Mouse (Mus musculus): ENCODE data around the gene Rnf144a. TPM values are rescaled to one million over a fixed set of nuclear protein-coding genes. Genes with fewer than 3 reads are reported as not detected.

Rnf144a gene
- polyA plus RNA-seq, 1 experiment, result not detected

DNA sequence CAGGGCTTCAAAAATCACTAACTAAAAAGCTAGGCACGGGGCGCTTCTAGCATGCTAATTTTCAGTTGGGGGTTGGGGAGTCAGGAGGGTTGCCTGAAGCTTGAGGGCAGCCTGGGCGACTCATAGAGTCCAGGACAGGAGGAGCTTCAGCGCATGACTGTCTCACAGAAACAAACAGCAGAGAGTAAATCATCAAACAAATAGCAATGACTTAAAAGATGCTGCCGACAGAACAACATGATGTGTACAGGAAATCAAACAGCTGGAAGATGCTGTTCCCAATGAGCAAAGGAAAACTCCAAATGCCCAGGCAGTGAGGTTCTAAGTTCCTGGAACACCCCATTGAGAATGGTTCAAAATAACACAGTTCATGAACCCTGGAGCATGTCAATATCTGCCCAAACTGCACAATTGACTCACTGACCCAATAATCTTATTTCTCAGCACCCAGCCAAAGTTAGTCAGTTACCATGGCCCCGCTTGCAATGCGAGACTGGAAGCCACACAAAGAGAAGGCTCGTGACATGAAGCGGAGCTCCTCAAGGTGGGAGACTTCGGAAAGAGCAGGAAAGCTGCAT, 54.0 kb downstream of the Rnf144a start:
- TF ChIP-seq GATA1 (IDR thresholded peaks at IDR 0.05; ENCODE audit: low read length), result no peak

DNA sequence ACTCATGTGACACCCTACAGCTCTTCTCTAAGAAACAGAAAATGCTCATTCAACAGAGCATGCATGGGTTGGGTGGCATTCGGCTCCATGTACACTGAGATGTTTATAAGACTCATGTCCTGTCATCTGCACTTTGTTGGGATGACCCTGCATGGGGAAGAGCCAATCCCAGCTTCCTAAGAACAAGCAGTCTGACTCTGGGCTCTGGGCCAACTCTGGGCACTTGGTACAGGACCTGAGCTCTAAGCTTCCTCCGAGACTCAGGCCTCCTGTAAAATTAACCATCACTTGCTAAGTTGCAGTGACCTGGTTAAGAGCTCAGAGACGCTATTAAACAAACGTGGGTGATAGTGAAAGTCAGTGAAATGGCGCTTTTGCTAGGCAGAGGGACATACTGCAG, 55.2 kb downstream of the Rnf144a start:
- no peak for TF ChIP-seq GATA1 (IDR thresholded peaks at IDR 0.05; ENCODE audit: low read length)

DNA sequence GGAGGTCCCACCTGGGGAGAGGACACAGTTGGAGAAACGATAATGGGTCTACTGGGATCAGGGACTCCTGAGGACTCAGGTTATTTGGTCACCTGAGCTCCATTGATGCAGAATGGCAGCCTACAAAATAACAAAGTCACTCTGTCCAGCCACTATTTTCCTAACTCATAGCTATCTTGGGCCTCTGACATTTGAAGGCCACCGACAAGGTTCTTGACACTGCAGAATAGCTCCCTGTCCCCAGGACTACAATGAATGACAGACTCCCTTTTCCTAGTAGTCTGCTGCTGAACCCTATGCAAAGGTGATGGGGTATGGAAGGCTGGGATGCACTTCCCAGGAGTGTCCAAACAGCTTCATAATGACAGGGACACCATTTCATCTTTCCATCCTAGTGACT, 55.8 kb downstream of the Rnf144a start:
- TF ChIP-seq GATA1 (IDR thresholded peaks at IDR 0.05; ENCODE audit: low read length), result no peak

DNA sequence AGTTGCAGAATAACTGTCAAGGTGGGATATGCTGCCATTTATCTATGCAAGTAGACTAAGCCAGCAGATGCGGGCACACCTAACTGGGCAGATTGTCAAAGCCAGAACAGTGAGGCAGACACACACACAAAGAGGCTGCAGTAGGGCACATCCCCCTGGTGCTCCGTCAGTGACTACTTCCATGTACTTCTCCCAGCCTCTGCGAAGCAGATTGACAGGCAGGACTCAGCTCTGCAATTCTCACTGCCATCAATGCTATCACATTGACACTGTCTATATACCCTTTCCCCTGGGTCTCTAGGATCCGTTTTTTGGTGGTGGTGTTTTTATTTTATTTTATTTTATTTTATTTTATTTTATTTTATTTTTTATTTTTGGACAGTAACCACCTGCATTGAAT, 57.8 kb downstream of the Rnf144a start:
- TF ChIP-seq GATA1 (IDR thresholded peaks at IDR 0.05; ENCODE audit: low read length), result no peak

DNA sequence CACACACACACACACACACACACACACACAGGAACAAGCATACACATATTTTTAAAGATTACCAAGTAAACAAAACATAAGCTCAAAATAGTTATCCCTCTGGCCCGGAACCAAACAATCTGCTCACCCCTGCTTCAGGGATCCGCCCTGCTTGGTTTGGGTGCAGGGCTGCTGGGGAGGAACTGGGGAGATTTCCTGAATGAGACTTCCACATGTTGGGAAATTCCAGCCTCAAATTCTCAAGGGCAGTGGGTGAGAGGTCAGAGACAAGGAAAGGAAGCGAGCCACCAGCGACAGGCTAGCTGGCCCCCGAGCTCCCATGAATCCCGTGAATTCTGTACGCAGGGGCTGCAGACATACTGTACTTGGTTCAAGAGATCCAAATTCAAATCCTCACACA, 58.9 kb downstream of the Rnf144a start:
- no peak for TF ChIP-seq GATA1 (IDR thresholded peaks at IDR 0.05; ENCODE audit: low read length)

DNA sequence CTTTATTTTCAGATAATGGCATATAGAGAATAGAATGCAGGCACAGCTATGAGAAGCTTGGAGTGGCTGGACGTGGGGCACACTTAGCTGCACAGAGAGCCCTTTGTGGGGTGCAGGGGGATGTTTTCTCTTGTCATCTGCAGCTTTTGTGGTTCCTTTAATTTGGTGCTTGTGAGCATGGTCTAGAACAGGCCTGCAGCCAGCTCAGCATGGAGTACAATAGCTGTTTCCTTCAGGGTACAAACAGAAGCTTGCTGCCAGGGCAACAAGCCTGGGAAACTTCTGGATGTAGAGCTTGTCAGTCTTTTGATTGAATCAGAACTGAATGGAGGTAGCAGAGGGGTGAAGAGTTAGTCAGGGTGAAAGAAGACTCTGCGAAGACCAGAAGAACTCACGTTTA, 63.7 kb downstream of the Rnf144a start:
- TF ChIP-seq GATA1 (IDR thresholded peaks at IDR 0.05; ENCODE audit: low read length), result no peak

DNA sequence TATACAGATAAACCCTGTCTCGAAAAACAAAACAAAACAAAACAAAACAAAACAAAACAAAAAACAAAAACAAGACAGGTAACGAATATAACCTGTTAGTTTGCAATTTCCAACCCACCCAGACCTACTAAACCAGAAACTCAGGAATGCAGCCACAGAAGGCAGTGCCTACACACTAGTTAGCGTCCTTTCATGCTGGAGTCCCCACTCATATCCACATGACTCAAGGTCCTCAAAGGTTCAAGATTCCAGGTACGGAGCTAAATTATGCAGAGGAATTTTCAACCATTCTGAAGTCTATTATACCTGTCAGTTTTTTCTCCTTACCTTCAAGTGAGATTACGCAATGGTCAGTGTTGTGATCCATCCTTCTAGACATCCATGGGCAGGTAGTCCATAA, 70.6 kb downstream of the Rnf144a start:
- TF ChIP-seq GATA1 (IDR thresholded peaks at IDR 0.05; ENCODE audit: low read length), result no peak

DNA sequence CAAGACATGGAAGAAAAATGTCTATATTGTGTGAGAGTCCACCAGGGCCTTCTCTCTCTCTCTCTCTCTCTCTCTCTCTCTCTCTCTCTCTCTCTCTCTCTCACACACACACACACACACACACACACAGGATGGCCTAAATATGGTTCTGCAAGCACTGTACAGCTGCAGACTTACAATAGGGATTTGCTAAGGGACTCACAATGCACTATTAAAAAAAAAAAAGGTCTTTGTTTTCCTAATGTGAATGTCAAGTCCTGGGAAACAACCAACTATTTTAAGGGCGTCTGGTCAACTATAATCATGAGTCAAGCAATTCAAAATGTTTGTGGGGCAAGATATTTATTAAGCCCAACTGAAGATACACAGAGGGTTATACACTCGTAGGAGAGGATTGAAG, 71.9 kb downstream of the Rnf144a start:
- TF ChIP-seq GATA1 (IDR thresholded peaks at IDR 0.05; ENCODE audit: low read length), result no peak

DNA sequence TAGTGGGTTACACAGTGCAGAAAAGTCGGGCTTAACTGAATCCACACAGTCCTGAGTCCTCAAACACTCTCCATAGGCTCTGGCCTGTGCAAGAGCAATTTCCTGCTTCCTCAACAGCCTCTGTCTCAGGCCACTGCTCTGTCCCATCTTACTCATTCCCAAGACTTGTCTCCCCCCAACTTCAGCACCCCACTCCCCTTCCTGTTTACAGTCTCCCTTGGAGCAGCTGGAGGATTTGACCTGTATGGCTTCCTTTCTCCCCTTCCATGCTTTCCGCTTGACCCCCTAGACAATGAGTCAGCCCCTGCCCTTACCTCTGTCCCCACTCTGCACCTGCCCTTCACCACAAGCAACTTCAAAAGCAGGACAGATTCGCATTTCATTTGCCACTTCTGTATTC, 72.4 kb downstream of the Rnf144a start:
- no peak for TF ChIP-seq GATA1 (IDR thresholded peaks at IDR 0.05; ENCODE audit: low read length)

DNA sequence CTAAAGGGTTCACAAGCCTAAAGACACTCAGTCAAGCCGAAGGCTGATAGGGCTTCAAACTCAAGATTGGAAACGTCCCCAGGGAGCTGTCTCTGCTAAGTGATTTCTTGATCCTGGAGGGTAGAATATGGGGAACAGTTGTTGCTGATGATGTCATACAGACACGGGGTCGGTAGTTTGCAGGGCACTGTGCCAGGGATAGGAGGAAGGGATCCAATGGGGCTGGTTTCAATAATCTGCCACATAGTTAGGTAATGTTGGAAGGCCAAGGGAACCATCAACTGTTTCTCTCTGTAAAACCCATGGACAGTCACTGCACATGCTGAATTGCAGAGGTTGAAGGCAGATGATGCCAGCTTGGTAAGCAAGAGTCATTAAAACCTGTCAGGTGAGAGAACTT, 73.0 kb downstream of the Rnf144a start:
- TF ChIP-seq GATA1 (IDR thresholded peaks at IDR 0.05; ENCODE audit: low read length), result no peak

DNA sequence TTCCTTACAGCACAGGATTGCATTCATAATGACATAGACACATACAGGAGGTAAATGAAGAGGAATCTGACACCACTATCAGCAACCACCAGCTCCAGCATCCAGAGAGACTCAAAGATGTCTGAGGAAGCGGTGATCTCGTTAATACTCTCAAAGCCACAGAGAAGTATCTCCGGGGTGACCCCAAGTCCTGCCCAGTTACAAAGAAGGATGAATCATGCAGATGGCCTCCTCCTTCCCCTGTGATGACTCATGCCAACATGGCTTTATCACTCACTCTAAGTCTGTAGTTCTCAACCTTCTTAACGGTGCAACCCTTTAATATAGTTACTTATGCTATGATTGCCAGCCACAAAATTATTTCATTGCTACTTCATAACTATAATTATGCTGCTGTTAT, 74.4 kb downstream of the Rnf144a start:
- TF ChIP-seq GATA1 (IDR thresholded peaks at IDR 0.05; ENCODE audit: low read length), result no peak

DNA sequence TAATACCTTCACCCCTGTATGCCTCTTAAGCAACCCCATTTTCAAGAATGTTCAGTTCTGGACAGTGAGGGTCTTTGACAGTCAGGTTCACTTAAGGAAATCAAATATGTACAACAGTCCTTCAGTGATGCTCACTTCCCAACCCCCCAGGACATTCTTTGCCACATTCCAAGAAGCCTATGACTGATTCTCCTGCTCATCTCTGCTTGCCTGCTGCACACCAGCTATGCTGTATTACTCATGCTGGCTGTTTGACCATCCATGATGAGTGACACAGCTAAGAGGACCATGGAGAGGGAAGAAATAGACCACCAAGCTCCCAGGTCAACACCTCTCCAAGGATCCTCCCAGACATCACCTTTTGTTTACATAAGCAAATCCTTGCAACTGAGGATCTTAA, 75.2 kb downstream of the Rnf144a start:
- TF ChIP-seq GATA1 (IDR thresholded peaks at IDR 0.05; ENCODE audit: low read length), result no peak

DNA sequence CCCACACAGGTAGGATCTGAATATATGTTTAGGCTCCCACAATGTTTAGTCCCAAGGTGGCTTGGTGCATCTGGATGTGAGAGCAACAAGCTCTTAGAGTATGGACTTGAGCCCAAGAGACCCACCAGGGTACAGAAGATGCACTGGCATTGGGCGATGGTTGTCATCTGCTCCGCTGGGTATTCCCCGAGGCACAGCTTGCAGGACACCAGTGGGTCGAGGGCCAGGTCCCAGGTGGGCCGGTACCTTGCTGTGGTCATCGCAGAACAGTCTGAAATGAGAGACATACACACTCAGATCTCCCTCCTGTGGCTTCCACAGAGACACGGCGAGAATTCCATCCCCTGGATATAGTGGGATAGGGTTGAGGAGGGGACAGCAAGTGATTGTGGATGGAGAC, 75.9 kb downstream of the Rnf144a start:
- TF ChIP-seq GATA1 (IDR thresholded peaks at IDR 0.05; ENCODE audit: low read length), result no peak

DNA sequence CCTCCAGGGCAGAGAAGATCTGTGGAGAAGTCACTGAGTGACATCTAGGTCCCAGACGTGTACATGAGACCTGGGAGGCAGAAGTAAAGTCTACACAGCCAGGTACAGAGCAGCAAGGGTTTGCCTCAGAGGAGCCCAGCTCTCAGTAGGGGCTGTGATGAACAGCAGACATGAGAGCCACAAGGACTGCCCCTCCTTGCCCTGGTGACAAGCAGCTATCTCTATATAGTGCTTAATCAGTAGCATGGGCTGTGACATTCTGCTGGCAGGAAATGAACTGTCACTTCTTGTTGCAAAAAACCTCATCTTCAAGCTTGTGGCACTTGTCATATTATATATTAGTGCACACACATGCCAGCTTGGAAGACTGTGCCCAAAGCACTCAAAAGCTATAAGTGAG, 81.4 kb downstream of the Rnf144a start:
- no peak for TF ChIP-seq GATA1 (IDR thresholded peaks at IDR 0.05; ENCODE audit: low read length)

DNA sequence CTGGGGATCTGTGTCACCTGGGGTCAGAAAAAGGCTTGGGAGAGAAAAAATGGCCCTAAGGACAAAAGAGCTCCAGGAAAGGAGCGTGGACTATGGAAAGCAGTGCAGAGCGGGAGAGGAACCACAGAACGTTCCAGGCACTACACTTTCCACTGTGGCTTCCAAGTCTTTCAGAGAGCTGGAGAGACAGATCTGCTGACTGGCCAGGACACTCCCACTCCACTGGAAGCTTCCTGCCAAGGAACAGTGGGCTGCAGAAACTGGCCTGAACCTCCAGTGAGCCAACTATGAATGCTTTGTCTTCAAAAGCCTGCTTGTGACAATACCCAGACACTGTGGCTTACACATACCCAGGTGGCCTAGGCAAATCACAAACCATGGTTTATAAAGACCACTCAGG, 84.0 kb downstream of the Rnf144a start:
- no peak for TF ChIP-seq GATA1 (IDR thresholded peaks at IDR 0.05; ENCODE audit: low read length)

DNA sequence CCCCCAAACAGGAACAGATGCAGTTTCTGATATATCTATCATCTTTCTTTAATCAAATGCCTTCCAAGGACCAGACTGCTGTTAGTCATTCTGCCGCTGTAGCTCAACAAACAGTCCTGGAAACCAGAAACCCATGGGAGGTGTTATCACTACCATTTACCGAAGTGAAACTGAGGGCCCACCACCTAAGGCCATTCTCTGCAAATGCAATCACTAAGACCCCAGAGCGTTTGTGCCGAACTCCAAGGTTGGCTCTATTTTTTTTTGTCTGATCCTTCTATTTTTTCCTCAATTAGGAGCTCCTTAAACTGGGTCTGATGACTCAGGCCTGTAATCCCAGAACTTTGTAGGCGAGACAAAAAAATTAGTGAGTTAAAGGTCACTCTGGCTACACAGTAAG, 85.3 kb downstream of the Rnf144a start:
- TF ChIP-seq GATA1 (IDR thresholded peaks at IDR 0.05; ENCODE audit: low read length), result no peak

DNA sequence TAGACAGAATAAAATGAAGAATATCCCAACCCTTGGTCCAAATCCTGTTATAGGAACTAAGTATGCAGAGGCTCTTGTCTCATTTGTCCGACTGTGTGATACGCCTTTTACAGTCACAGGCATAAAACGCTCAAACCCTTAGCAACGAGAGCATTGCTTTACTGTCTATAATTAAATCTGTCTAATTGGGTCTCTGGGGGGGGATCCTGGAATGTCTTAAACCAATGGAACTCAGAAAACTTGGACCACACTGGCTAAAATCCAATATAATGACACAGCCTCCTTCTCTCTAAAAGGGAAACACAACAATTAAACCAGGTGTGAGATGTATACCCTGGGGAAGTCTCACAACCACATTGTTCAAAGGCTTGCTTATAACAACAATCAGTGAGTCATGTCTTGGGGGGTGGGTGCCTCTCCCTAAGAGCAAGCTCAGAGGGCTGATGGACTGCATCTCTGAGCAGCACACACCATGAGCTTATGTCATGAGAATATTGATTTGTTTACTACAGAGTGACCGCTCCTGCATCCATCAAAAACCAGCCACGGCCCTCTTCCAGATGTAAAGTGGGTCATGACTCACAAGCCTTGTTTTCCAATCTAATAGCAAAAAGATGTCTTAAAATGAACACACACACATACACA, 85.9 kb downstream of the Rnf144a start:
- no peak for TF ChIP-seq GATA1 (IDR thresholded peaks at IDR 0.05; ENCODE audit: low read length)
